Mouse (Mus musculus): Measurements from ENCODE around the gene Khdc1b.
A peak's percentile ranks its signal among the peaks of the same experiment; 100 is the strongest.

Khdc1b gene

DNA sequence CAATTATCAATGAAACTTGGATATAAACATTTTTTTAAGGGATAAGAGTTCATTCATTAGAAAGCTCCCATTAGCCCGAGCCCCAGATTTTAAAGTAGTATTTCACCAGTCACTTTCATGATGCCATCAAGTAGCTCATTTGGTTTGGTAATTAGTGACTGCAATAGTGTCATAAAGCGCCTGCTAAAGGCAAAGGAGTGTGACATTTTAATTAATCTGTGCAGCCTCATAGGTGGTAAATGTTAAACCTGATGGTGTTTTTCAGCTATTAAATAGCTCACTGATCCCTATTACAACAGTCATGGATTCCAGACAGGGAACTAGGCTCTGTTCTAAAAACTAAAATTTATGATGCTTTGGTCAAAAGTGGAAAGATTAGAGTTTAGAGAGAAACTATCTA, 23.9 kb downstream of the Khdc1b start:
- Histone ChIP-seq H3K36me3 (ENCODE audit: insufficient read depth, low read length) (no peaks in the 10 kb centered on the region), H3K4me3 (replicated peaks; ENCODE audit: low read length) (no peak overlapping the region), H3K27me3 (ENCODE audit: insufficient read depth, low read length) (no peaks in the 10 kb centered on the region), H3K4me1 (replicated peaks; ENCODE audit: low read depth, low read length) (peaks cover 10% of the 10 kb centered on the region), H3K9me3 (ENCODE audit: low read length) (no peaks in the 10 kb centered on the region)
- TF ChIP-seq CTCF (conservative IDR thresholded peaks at IDR 0.05; ENCODE audit: low read length), result no peak
- TF ChIP-seq NANOG (IDR thresholded peaks at IDR 0.05; ENCODE audit: borderline replicate concordance, low read length), result no peak
- no peak for TF ChIP-seq POU5F1 (IDR thresholded peaks at IDR 0.05; ENCODE audit: borderline replicate concordance, low read length)

- Histone ChIP-seq H3K4me3 (replicated peaks; ENCODE audit: low read length) (no peak overlapping the region), H3K9me3 (ENCODE audit: low read length) (no peaks in the 10 kb centered on the region), H3K36me3 (ENCODE audit: insufficient read depth, low read length) (no peaks in the 10 kb centered on the region), H3K4me1 (replicated peaks; ENCODE audit: low read depth, low read length) (0 out of 2 replicates have a peak, but pooled peaks cover 3% of the 10 kb centered on the region), H3K27me3 (ENCODE audit: insufficient read depth, low read length) (no peaks in the 10 kb centered on the region)
- TF ChIP-seq CTCF (conservative IDR thresholded peaks at IDR 0.05; ENCODE audit: low read length) (peak; percentile 56), POU5F1 (IDR thresholded peaks at IDR 0.05; ENCODE audit: borderline replicate concordance, low read length) (no peak), NANOG (IDR thresholded peaks at IDR 0.05; ENCODE audit: borderline replicate concordance, low read length) (no peak)
These were observed 28.2 kb downstream of the Khdc1b start for GRCm38 (mm10) chr1:21411331-21412196.

DNA sequence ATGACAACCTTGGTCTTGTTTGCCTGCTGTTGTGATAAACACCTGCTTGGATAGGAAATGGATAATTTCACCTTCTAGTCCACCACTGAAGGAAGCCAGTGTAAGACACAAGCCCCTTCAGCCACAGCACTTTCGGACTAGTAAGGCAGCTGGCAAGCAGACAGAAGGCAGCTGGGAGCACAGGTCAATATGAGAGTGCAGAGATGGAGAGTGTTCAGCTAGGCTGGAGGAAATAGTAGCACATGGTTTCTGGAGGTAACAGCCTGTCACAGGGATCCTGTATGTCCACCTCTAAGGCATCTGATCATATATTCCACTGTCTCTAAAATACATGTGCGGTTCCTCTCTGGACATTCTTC, 28.8 kb downstream of the Khdc1b start:
- no peak overlapping the region for H3K4me3 ChIP-seq (replicated peaks; ENCODE audit: low read length)
- no peaks in the 10 kb centered on the region for H3K36me3 ChIP-seq (ENCODE audit: insufficient read depth, low read length)
- no peaks in the 10 kb centered on the region for H3K9me3 ChIP-seq (ENCODE audit: low read length)
- TF ChIP-seq CTCF (conservative IDR thresholded peaks at IDR 0.05; ENCODE audit: low read length), result no peak
- no peak for TF ChIP-seq NANOG (IDR thresholded peaks at IDR 0.05; ENCODE audit: borderline replicate concordance, low read length)
- TF ChIP-seq POU5F1 (IDR thresholded peaks at IDR 0.05; ENCODE audit: borderline replicate concordance, low read length), result no peak
- no peaks in the 10 kb centered on the region for H3K27me3 ChIP-seq (ENCODE audit: insufficient read depth, low read length)
- 0 out of 2 replicates have a peak, but pooled peaks cover 3% of the 10 kb centered on the region for H3K4me1 ChIP-seq (replicated peaks; ENCODE audit: low read depth, low read length)

- Histone ChIP-seq H3K27me3 (ENCODE audit: insufficient read depth, low read length) (no peaks in the 10 kb centered on the region), H3K4me1 (replicated peaks; ENCODE audit: low read depth, low read length) (no peaks in the 10 kb centered on the region), H3K9me3 (ENCODE audit: low read length) (no peaks in the 10 kb centered on the region), H3K4me3 (replicated peaks; ENCODE audit: low read length) (no peak overlapping the region), H3K36me3 (ENCODE audit: insufficient read depth, low read length) (no peaks in the 10 kb centered on the region)
- TF ChIP-seq POU5F1 (IDR thresholded peaks at IDR 0.05; ENCODE audit: borderline replicate concordance, low read length) (no peak), NANOG (IDR thresholded peaks at IDR 0.05; ENCODE audit: borderline replicate concordance, low read length) (no peak), CTCF (conservative IDR thresholded peaks at IDR 0.05; ENCODE audit: low read length) (no peak)
These were observed 36.0 kb downstream of the Khdc1b start for GRCm38 (mm10) chr1:21419370-21419769.

DNA sequence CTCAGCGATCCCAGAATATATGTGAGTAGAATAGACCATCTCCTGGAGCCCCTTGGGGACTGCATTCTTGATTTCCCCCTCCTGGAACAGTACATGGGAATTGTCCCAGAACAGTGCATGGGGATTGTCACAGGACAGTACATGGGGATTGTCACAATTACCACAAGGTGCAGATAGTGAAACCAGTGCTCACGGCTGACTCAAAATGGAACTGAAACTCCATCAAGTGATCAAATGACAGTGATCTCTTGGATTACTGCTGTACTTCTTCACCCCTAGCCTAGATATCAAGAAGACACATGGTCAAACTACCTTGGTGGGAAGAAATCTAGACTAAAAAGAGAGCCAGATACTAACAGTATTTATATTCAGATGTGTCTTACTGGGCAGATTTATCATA, 42.3 kb downstream of the Khdc1b start:
- TF ChIP-seq POU5F1 (IDR thresholded peaks at IDR 0.05; ENCODE audit: borderline replicate concordance, low read length), result no peak
- no peak for TF ChIP-seq NANOG (IDR thresholded peaks at IDR 0.05; ENCODE audit: borderline replicate concordance, low read length)
- TF ChIP-seq CTCF (conservative IDR thresholded peaks at IDR 0.05; ENCODE audit: low read length), result no peak
- no peak overlapping the region for H3K4me3 ChIP-seq (replicated peaks; ENCODE audit: low read length)
- no peaks in the 10 kb centered on the region for H3K9me3 ChIP-seq (ENCODE audit: low read length)
- H3K36me3 ChIP-seq (ENCODE audit: insufficient read depth, low read length), result no peaks in the 10 kb centered on the region
- H3K27me3 ChIP-seq (ENCODE audit: insufficient read depth, low read length), result no peaks in the 10 kb centered on the region
- no peaks in the 10 kb centered on the region for H3K4me1 ChIP-seq (replicated peaks; ENCODE audit: low read depth, low read length)

- H3K4me3 ChIP-seq (replicated peaks; ENCODE audit: low read length), result no peak overlapping the region
- TF ChIP-seq NANOG (IDR thresholded peaks at IDR 0.05; ENCODE audit: borderline replicate concordance, low read length) (no peak), POU5F1 (IDR thresholded peaks at IDR 0.05; ENCODE audit: borderline replicate concordance, low read length) (no peak), CTCF (conservative IDR thresholded peaks at IDR 0.05; ENCODE audit: low read length) (no peak)
- no peaks in the 10 kb centered on the region for H3K4me1 ChIP-seq (replicated peaks; ENCODE audit: low read depth, low read length)
- H3K9me3 ChIP-seq (ENCODE audit: low read length), result no peaks in the 10 kb centered on the region
- no peaks in the 10 kb centered on the region for H3K36me3 ChIP-seq (ENCODE audit: insufficient read depth, low read length)
- no peaks in the 10 kb centered on the region for H3K27me3 ChIP-seq (ENCODE audit: insufficient read depth, low read length)
These were observed 44.7 kb downstream of the Khdc1b start for GRCm38 (mm10) chr1:21428079-21428478.

DNA sequence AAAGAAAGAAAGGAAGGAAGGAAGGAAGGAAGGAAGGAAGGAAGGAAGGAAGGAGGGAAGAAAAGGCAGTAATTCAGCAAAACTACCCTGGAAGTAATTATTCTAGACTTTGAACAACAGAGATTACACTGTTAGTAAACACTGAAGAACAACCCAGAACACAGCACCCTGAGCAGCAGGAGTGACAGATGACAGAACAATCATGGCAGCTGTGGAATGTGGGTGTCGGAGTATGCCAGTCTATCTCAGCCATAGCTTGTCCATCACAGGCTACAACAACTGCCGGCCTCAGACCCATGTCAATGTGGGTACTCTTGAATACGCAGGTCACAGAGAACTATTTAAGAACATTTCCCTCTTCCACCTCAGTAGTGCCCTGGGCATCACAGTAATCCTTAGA, 48.3 kb downstream of the Khdc1b start:
- Histone ChIP-seq H3K36me3 (ENCODE audit: insufficient read depth, low read length) (no peaks in the 10 kb centered on the region), H3K4me1 (replicated peaks; ENCODE audit: low read depth, low read length) (no peaks in the 10 kb centered on the region), H3K9me3 (ENCODE audit: low read length) (no peaks in the 10 kb centered on the region), H3K27me3 (ENCODE audit: insufficient read depth, low read length) (no peaks in the 10 kb centered on the region), H3K4me3 (replicated peaks; ENCODE audit: low read length) (no peak overlapping the region)
- TF ChIP-seq POU5F1 (IDR thresholded peaks at IDR 0.05; ENCODE audit: borderline replicate concordance, low read length) (no peak), CTCF (conservative IDR thresholded peaks at IDR 0.05; ENCODE audit: low read length) (no peak), NANOG (IDR thresholded peaks at IDR 0.05; ENCODE audit: borderline replicate concordance, low read length) (no peak)

DNA sequence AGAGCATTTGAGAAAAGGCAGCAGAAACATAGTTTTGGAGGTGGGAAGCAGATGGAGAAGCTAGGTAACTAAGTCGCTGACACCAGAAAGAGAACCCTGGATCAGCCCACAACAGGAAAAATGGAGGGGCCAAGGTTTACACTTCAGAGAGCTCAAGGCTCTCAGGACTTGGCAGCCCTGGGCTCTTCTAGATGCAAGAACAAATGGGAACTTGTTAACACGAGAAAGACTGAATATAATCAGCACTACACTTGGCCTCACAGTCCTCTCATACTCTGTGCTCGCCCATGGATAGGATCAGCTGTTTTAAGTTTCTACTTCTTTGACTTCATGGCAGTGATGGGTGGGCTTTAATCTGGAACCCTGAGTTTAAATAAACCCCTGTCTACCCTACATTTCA, 51.5 kb downstream of the Khdc1b start:
- H3K9me3 ChIP-seq (ENCODE audit: low read length), result no peaks in the 10 kb centered on the region
- no peak overlapping the region for H3K4me3 ChIP-seq (replicated peaks; ENCODE audit: low read length)
- TF ChIP-seq POU5F1 (IDR thresholded peaks at IDR 0.05; ENCODE audit: borderline replicate concordance, low read length), result no peak
- no peak for TF ChIP-seq NANOG (IDR thresholded peaks at IDR 0.05; ENCODE audit: borderline replicate concordance, low read length)
- TF ChIP-seq CTCF (conservative IDR thresholded peaks at IDR 0.05; ENCODE audit: low read length), result no peak
- no peaks in the 10 kb centered on the region for H3K36me3 ChIP-seq (ENCODE audit: insufficient read depth, low read length)
- H3K27me3 ChIP-seq (ENCODE audit: insufficient read depth, low read length), result no peaks in the 10 kb centered on the region
- no peaks in the 10 kb centered on the region for H3K4me1 ChIP-seq (replicated peaks; ENCODE audit: low read depth, low read length)

All from E14TG2a.4 (cell line).